Mouse (Mus musculus) intestine, embryonic 16.5 days (tissue): Measurements from ENCODE around the gene Def8. TPM values are rescaled to one million over a fixed set of nuclear protein-coding genes. Genes with fewer than 3 reads are reported as not detected.
A peak's percentile ranks its signal among the peaks of the same experiment; 100 is the strongest.
"Not testable (repeated sequence)": the region's sequence is repeated elsewhere in the genome, so short reads cannot be mapped to it uniquely, and the experiment has no call there.

Experiments used
- ATAC-seq: fragments of 200-750 bp; cut with Nextera tagmentation; 2 replicates; pipeline ENCODE4 v1.8.0; 2017; ENCODE audit warnings: moderate TSS enrichment, moderate library complexity
- H3K27ac ChIP-seq: fragments of 300-500 bp; sonication (generic); 2 replicates; pipeline ENCODE4 v1.5.1; 2014; ENCODE audit warnings: mild to moderate bottlenecking, low read length
- H3K27me3 ChIP-seq: fragments of 300-500 bp; sonication (generic); replicated peaks from 2 replicates; pipeline ENCODE4 v1.6.1; 2014; ENCODE audit warnings: low read length, control low read depth, mixed read lengths; ENCODE audit not compliant: control insufficient read depth, insufficient read depth
- H3K36me3 ChIP-seq: fragments of 300-500 bp; sonication (generic); 2 replicates; pipeline ENCODE4 v1.6.1; 2014; ENCODE audit warnings: low read length, control low read depth; ENCODE audit not compliant: control insufficient read depth, insufficient read depth
- H3K4me1 ChIP-seq: fragments of 300-500 bp; sonication (generic); 2 replicates; pipeline ENCODE4 v1.6.1; 2014; ENCODE audit warnings: low read length, control low read depth, mixed read lengths; ENCODE audit not compliant: control insufficient read depth, insufficient read depth
- H3K4me2 ChIP-seq: fragments of 300-500 bp; sonication (generic); 2 replicates; pipeline ENCODE4 v1.6.1; 2014; ENCODE audit warnings: low read depth, low read length, control low read depth
- H3K4me3 ChIP-seq: fragments of 300-500 bp; sonication (generic); 2 replicates; pipeline ENCODE4 v1.5.1; 2014; ENCODE audit warnings: mild to moderate bottlenecking, low read length
- H3K9ac ChIP-seq: fragments of 300-500 bp; sonication (generic); 2 replicates; pipeline ENCODE4 v1.6.1; 2014; ENCODE audit warnings: low read depth, low read length
- H3K9me3 ChIP-seq: fragments of 300-500 bp; sonication (generic); 2 replicates; pipeline ENCODE4 v1.6.1; 2016; ENCODE audit warnings: low read length, control low read depth; ENCODE audit not compliant: control insufficient read depth
- WGBS: fragments of 180-500 bp; shearing (Covaris S2); extraction: QIAGEN DNeasy Blood & Tissue Kit; methylation state at CpG from one replicate; pipeline ENCODE4 v1.1.7; 2014; 5-methylcytosine and 5-hydroxymethylcytosine counted together
- polyA plus RNA-seq: library from polyadenylated mRNA; unstranded; fragments of >200 nt; fragmentation: Nextera tagmentation; extraction: Ambion mirVana; gene quantifications from 2 replicates; pipeline ENCODE4 v1.2.1, GENCODE M21; 2015

The Def8 gene
- polyA plus RNA-seq, 1 experiment from 2014 or later: 27.4 TPM

DNA sequence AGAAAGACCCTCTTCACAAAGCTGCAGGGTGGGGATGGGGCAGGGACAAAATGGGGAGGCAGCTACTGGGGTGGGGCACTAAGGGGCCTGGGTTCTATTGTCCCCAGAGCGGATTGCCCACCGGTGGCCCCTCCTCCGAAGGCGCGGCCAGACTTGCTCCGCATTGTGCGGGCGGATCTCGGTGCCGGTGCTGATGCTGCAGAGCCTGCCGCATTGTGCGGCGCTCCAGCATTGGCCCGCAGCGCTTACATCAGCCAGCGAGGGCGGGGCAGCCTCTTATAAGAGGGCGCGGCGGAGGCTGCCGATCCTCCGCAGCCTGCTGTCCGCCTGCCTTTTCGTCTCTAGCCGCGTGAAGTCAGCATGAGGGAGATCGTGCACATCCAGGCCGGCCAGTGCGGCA is 12.1 kb upstream of the Def8 start, which contains the start of gene Tubb3:
TSS of gene Tubb3 (plus strand) at position 179 of the 400 bp plus-strand sequence.
- under 1% methylated on average over 29 of the region's 29 CpGs for WGBS

GRCm38 (mm10) chr8:123411781-123412327 is 11.5 kb upstream of the Def8 start:
- 11% methylated on average over 16 of the region's 16 CpGs for WGBS
- Histone ChIP-seq H3K27ac (no peak overlapping the region), H3K4me1 (peaks cover 12% of the 10 kb centered on the region), H3K36me3 (no peaks in the 10 kb centered on the region), H3K9me3 (no peaks in the 10 kb centered on the region), H3K9ac (peak overlapping the region; percentile 14; the same call in 1 of the 2 replicates), H3K4me3 (peak overlapping the region; percentile 35), H3K4me2 (peak overlapping the region; percentile 47), H3K27me3 (peaks cover 68% of the 10 kb centered on the region)
- ATAC-seq: no peak

More for the DNA sequence above, 12.1 kb upstream of the Def8 start, which contains the start of gene Tubb3:
- Histone ChIP-seq H3K9ac (peak within 1 kb of the TSS; percentile 14; the same call in 1 of the 2 replicates), H3K9me3 (no peaks in the 10 kb centered on the region), H3K36me3 (no peaks in the 10 kb centered on the region), H3K27ac (no peak within 1 kb of the TSS), H3K4me1 (peaks cover 11% of the 10 kb centered on the region), H3K27me3 (peaks cover 68% of the 10 kb centered on the region), H3K4me3 (peak within 1 kb of the TSS; percentile 35), H3K4me2 (peak within 1 kb of the TSS; percentile 47)
- ATAC-seq: peak; percentile 77

GRCm38 (mm10) chr8:123412560-123413170 is 10.7 kb upstream of the Def8 start:
- 3% methylated on average over 12 of the region's 12 CpGs for WGBS

GRCm38 (mm10) chr8:123414255-123414654 is 9.1 kb upstream of the Def8 start:
- H3K27me3 ChIP-seq: peaks cover 50% of the 10 kb centered on the region

More at GRCm38 (mm10) chr8:123412560-123413170, 10.7 kb upstream of the Def8 start:
- no peak overlapping the region for H3K27ac ChIP-seq
- no peaks in the 10 kb centered on the region for H3K36me3 ChIP-seq
- no peak overlapping the region for H3K9ac ChIP-seq
- H3K27me3 ChIP-seq: peaks cover 62% of the 10 kb centered on the region
- no peaks in the 10 kb centered on the region for H3K9me3 ChIP-seq
- peaks cover 15% of the 10 kb centered on the region for H3K4me1 ChIP-seq
- H3K4me3 ChIP-seq: no peak overlapping the region
- H3K4me2 ChIP-seq: no peak overlapping the region
- no peak for ATAC-seq

DNA sequence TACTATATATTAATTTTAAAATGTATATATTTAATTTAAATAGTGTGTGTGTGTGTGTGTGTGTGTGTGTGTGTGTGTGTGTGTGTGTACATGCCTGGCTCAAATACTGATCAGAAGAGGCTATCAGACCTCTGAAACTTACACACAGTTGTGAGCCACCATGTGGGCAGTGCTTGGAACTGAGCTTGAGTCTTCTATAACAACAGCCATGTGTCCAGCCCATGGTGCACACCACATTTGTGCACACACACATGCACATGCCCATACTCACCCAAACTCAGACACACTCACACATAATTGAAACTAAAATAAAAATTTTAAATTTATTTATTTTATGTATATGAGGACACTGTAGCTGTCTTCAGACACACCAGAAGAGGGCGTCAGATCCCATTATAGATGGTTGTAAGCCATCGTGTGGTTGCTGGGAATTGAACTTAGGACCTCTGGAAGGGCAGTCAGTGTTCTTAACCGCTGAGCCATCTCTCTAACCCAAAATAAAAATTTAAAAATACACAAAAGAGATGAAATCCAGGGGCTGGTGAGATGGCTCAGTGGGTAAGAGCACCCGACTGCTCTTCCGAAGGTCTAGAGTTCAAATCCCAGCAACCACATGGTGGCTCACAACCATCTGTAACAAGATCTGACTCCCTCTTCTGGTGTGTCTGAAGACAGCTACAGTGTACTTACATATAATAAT is 8.2 kb upstream of the Def8 start:
- not testable (repeated sequence) for H3K9me3 ChIP-seq, H3K9ac ChIP-seq, H3K27ac ChIP-seq, H3K36me3 ChIP-seq, ATAC-seq, H3K4me3 ChIP-seq, H3K4me2 ChIP-seq
- 78% methylated on average over 5 of the region's 5 CpGs for WGBS
- Histone ChIP-seq H3K4me1 (peaks cover 15% of the 10 kb centered on the region), H3K27me3 (peaks cover 41% of the 10 kb centered on the region)

More at GRCm38 (mm10) chr8:123414255-123414654, 9.1 kb upstream of the Def8 start:
- 9% methylated on average over 9 of the region's 9 CpGs for WGBS
- Histone ChIP-seq H3K36me3 (no peaks in the 10 kb centered on the region), H3K9ac (no peak overlapping the region), H3K4me2 (no peak overlapping the region), H3K27ac (no peak overlapping the region), H3K4me3 (no peak overlapping the region; the same call in 1 of the 2 replicates), H3K4me1 (peaks cover 15% of the 10 kb centered on the region), H3K9me3 (no peaks in the 10 kb centered on the region)
- ATAC-seq: no peak

- peaks cover 11% of the 10 kb centered on the region for H3K4me1 ChIP-seq
- no peaks in the 10 kb centered on the region for H3K36me3 ChIP-seq
- no peak overlapping the region for H3K4me2 ChIP-seq
- peaks cover 30% of the 10 kb centered on the region for H3K27me3 ChIP-seq
- no peak overlapping the region for H3K9ac ChIP-seq
- ATAC-seq: 0 out of 2 replicates have a peak, but pooled peaks have one; percentile 27
- H3K27ac ChIP-seq: no peak overlapping the region
- H3K9me3 ChIP-seq: no peaks in the 10 kb centered on the region
- H3K4me3 ChIP-seq: no peak overlapping the region
- 82% methylated on average over 8 of the region's 8 CpGs for WGBS
Observed at GRCm38 (mm10) chr8:123415967-123416943, 7.1 kb upstream of the Def8 start.

- H3K4me2 ChIP-seq: no peak overlapping the region
- no peaks in the 10 kb centered on the region for H3K9me3 ChIP-seq
- WGBS: 72% methylated on average over 8 of the region's 8 CpGs
- no peak for ATAC-seq
- H3K9ac ChIP-seq: no peak overlapping the region
- H3K4me1 ChIP-seq: 0 out of 2 replicates have a peak, but pooled peaks cover 4% of the 10 kb centered on the region
- H3K36me3 ChIP-seq: no peaks in the 10 kb centered on the region
- peaks cover 22% of the 10 kb centered on the region for H3K27me3 ChIP-seq
- H3K27ac ChIP-seq: no peak overlapping the region
- H3K4me3 ChIP-seq: no peak overlapping the region
Observed at GRCm38 (mm10) chr8:123416944-123417555, 6.3 kb upstream of the Def8 start.

DNA sequence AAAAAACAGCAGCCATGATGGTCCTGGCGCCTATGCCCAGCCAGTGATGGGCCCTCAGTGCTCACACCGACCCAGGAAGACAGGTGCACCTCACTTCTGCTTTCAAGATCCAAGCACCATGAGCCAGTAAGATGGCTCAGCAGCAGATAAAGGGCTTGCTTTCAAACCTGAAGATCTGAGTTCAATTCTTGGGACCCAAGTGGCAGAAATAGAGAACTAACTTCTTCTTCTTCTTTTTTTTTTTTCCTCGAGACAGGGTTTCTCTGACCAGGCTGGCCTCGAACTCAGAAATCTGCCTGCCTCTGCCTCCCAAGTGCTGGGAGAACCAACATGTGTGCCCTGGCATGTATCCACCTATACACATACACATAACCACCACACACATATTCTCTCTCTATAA is 3.6 kb upstream of the Def8 start:
- WGBS: 89% methylated on average over 4 of the region's 4 CpGs
- H3K27ac ChIP-seq: no peak overlapping the region
- no peak for ATAC-seq
- H3K9me3 ChIP-seq: no peaks in the 10 kb centered on the region
- H3K4me2 ChIP-seq: no peak overlapping the region
- no peaks in the 10 kb centered on the region for H3K27me3 ChIP-seq
- no peak overlapping the region for H3K4me3 ChIP-seq
- no peaks in the 10 kb centered on the region for H3K36me3 ChIP-seq
- H3K4me1 ChIP-seq: 0 out of 2 replicates have a peak, but pooled peaks cover 7% of the 10 kb centered on the region
- H3K9ac ChIP-seq: no peak overlapping the region
